Mouse (Mus musculus) neural tube, embryonic 12.5 days (tissue): ENCODE measurements around the gene Palld. TPM values are rescaled to one million over a fixed set of nuclear protein-coding genes. Genes with fewer than 3 reads are reported as not detected.

Experiments used
- ATAC-seq: fragments of 200-750 bp; cut with Nextera tagmentation; 2 replicates; pipeline ENCODE4 v1.8.0; 2017; ENCODE audit warnings: low read depth, mild to moderate bottlenecking, moderate TSS enrichment, moderate library complexity; ENCODE audit not compliant: low FRiP score
- H3K27ac ChIP-seq: fragments of 300-500 bp; sonication (generic); 2 replicates; pipeline ENCODE4 v1.5.1; 2016
- H3K27me3 ChIP-seq: fragments of 300-500 bp; sonication (generic); replicated peaks from 2 replicates; pipeline ENCODE4 v1.6.1; 2016; ENCODE audit warnings: mild to moderate bottlenecking
- H3K36me3 ChIP-seq: fragments of 300-500 bp; sonication (generic); 2 replicates; pipeline ENCODE4 v1.6.1; 2016; ENCODE audit warnings: mild to moderate bottlenecking
- H3K4me1 ChIP-seq: fragments of 300-500 bp; sonication (generic); 2 replicates; pipeline ENCODE4 v1.6.1; 2016
- H3K4me2 ChIP-seq: fragments of 300-500 bp; sonication (generic); replicated peaks from 2 replicates; pipeline ENCODE4 v1.6.1; 2016; ENCODE audit warnings: mild to moderate bottlenecking
- H3K4me3 ChIP-seq: fragments of 300-500 bp; sonication (generic); 2 replicates; pipeline ENCODE4 v1.5.1; 2016
- H3K9ac ChIP-seq: fragments of 300-500 bp; sonication (generic); 2 replicates; pipeline ENCODE4 v1.6.1; 2016; ENCODE audit warnings: mild to moderate bottlenecking
- H3K9me3 ChIP-seq: fragments of 300-500 bp; sonication (generic); 2 replicates; pipeline ENCODE4 v1.6.1; 2016; ENCODE audit warnings: mild to moderate bottlenecking
- WGBS: fragments of 180-500 bp; shearing (Covaris S2); methylation state at CpG from one replicate; pipeline ENCODE4 v1.1.7; 2016; 5-methylcytosine and 5-hydroxymethylcytosine counted together
- polyA plus RNA-seq: library from polyadenylated mRNA; unstranded; fragments of >200 nt; fragmentation: Nextera tagmentation; extraction: Ambion mirVana; gene quantifications from 2 replicates; pipeline ENCODE4 v1.2.1, GENCODE M21; 2016

Gene Palld
- polyA plus RNA-seq, 1 experiment from 2014 or later: 46.7 TPM

DNA sequence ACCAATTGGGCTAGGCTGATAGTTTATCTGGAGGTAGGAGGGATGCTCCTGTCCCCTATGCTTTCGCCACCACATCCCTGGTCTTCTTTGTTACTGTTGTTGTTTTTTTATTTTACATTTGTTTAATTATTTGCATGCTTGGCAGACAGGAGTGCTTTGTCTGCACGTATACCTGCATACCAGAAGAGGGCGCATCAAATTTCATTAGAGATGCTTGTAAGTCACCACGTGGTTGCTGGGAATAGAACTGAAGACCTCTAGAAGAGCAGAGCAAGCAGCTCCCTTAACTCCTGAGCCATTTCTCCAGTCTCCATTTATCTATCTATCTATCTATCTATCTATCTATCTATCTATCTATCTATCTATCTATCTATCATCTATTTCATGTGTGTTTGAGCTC, 166.4 kb downstream of the Palld start:
- H3K36me3 ChIP-seq: no peaks in the 10 kb centered on the region
- WGBS: 61% methylated on average over 4 of the region's 4 CpGs
- H3K9ac ChIP-seq: no peak overlapping the region
- no peak overlapping the region for H3K4me3 ChIP-seq
- no peaks in the 10 kb centered on the region for H3K27me3 ChIP-seq
- no peaks in the 10 kb centered on the region for H3K9me3 ChIP-seq
- H3K4me1 ChIP-seq: no peaks in the 10 kb centered on the region
- H3K4me2 ChIP-seq: no peak overlapping the region
- H3K27ac ChIP-seq: no peak overlapping the region
- ATAC-seq: no peak

DNA sequence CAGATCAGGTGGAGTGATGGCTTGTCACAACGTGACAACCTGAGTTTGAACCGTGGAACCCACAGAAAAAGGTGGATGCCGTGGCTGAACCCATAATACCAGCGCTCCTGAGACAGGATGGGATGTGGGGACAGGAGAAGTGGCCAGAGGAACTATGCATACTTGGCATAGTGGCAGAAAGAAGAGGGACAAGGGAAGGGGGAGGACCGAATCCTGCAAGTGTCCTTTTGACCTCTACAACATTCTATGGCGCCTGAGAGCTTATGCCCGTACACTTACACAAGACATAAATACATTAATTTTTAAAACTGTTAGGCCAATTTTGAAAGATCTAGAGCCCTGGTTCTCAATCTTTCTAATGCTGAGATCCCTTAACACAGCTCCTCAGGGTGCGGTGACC, 168.3 kb downstream of the Palld start:
- Histone ChIP-seq H3K4me2 (no peak overlapping the region), H3K27me3 (no peaks in the 10 kb centered on the region), H3K4me3 (no peak overlapping the region), H3K27ac (no peak overlapping the region), H3K36me3 (no peaks in the 10 kb centered on the region), H3K9ac (no peak overlapping the region), H3K9me3 (no peaks in the 10 kb centered on the region), H3K4me1 (no peaks in the 10 kb centered on the region)
- WGBS: 89% methylated on average over 8 of the region's 8 CpGs
- no peak for ATAC-seq

DNA sequence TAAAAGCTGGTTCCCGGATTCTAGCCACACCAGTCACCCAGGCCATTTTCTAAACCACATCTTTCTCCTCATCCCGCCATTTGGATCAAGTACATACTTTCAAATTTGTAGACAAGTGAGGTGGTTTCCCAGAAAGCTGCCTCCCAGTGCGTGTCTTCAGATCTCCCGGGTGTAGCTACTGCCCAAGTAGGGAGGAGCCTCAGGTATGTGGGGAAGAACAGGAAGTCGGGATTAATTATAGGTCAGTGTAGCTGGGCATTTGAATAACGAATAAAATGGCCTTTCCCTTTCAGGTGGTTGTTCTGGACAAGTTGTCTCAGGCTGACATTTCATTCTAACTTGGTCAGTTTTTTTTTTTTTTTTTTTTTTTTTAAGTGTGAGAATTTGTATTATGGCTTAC, 170.3 kb downstream of the Palld start:
- no peak overlapping the region for H3K27ac ChIP-seq
- no peak overlapping the region for H3K4me3 ChIP-seq
- 78% methylated on average over 6 of the region's 6 CpGs for WGBS
- no peaks in the 10 kb centered on the region for H3K4me1 ChIP-seq
- no peaks in the 10 kb centered on the region for H3K9me3 ChIP-seq
- H3K9ac ChIP-seq: no peak overlapping the region
- no peaks in the 10 kb centered on the region for H3K27me3 ChIP-seq
- H3K4me2 ChIP-seq: no peak overlapping the region
- ATAC-seq: no peak
- H3K36me3 ChIP-seq: no peaks in the 10 kb centered on the region

DNA sequence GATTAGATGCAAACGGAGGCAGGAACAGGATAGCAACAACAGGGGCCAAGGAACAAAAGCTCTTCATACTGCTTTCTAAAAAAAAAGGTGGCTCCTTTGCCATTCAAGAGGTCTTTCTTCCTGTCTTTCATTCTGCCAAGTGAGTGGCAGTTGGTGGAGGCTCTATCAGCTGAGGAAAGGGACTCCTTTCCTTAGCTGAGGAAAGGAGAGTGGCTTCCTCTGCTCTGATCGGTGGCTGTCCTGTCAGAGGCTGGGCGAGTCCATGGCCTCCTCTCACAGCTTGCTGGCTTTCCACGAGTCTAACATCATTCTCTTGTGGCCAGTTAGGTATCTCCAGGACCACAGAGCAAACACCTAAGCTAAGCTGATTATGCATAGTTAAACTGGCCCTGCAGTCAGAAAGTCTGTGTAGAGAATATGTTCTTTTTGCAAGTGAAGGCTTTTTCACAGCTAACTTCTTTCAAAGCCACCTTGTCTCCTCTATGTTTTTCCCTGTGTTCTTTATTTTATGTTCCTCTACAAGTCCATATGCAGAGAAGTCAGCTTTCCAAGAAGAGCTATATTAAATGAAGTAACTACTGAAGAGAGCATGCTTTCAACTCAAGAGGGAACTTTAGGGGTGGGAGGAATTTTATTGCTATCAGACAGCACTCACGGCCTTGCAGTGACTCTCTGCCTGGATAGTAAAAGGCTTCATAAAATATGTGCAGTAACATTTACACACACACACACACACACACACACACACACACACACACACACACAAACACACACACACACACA, 171.0 kb downstream of the Palld start:
- Histone ChIP-seq H3K27me3 (no peaks in the 10 kb centered on the region), H3K4me2 (no peak overlapping the region), H3K9me3 (no peaks in the 10 kb centered on the region), H3K4me1 (no peaks in the 10 kb centered on the region), H3K36me3 (no peaks in the 10 kb centered on the region), H3K9ac (no peak overlapping the region), H3K4me3 (no peak overlapping the region), H3K27ac (no peak overlapping the region)
- no peak for ATAC-seq
- 67% methylated on average over 5 of the region's 5 CpGs for WGBS

DNA sequence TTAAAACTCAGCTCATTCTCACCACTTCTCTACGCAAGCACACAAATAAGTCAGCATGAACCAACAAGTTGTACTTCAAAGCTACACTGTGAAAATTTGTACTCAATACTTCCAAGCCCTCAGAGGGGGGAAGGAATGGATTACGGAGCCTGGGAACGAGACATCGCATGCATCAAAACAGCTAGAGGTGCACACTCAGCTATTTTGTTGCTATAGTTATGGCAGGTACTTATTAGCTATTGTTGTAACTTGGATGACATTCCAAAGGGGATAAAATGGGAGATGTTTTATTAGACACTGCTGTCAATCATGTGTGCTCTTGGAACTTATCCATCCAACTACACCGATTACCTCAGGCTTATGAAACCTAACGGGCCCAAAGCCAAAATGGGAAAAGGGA, 171.8 kb downstream of the Palld start:
- no peak for ATAC-seq
- Histone ChIP-seq H3K4me1 (no peaks in the 10 kb centered on the region), H3K9ac (no peak overlapping the region), H3K4me2 (no peak overlapping the region), H3K27me3 (no peaks in the 10 kb centered on the region), H3K27ac (no peak overlapping the region), H3K9me3 (no peaks in the 10 kb centered on the region), H3K36me3 (no peaks in the 10 kb centered on the region), H3K4me3 (no peak overlapping the region)
- WGBS: 96% methylated on average over 6 of the region's 6 CpGs

DNA sequence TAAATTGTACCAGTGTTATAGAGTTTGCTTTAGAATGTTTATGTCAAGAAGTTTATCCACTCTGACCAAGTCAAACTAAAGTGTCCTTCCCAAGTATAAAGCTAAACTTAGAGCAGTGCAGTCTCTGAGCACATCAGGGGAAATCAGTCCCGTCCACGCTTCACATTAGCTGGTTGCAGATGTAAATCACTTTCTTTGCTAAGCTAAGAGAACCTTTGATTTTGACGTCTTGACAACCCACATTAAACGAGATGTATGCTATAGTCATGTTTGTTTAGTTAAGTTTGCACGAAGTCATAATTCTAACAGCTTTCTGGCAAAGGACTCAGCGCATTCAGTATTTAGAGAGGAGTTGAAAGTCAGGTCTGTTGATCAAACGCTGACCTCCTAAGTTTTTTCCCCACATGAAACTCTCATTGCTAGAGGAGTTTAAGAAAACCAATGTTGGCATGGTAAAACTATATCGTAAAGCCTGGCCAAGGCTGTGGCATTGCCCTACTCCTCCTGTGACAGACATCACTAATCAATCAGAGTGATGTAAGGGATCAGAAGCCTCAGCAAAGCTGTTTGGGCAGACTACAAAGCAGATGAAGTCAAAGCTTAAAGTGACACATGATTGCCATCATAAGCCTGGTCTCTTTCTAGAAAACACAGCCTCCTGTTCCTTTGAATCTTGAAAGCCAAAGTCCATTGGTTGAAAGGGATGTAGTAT, 177.0 kb downstream of the Palld start:
- Histone ChIP-seq H3K9me3 (no peaks in the 10 kb centered on the region), H3K27me3 (no peaks in the 10 kb centered on the region), H3K9ac (no peak overlapping the region), H3K4me3 (no peak overlapping the region), H3K36me3 (no peaks in the 10 kb centered on the region), H3K4me2 (no peak overlapping the region), H3K27ac (no peak overlapping the region), H3K4me1 (no peaks in the 10 kb centered on the region)
- no peak for ATAC-seq
- WGBS: 78% methylated on average over 8 of the region's 8 CpGs

DNA sequence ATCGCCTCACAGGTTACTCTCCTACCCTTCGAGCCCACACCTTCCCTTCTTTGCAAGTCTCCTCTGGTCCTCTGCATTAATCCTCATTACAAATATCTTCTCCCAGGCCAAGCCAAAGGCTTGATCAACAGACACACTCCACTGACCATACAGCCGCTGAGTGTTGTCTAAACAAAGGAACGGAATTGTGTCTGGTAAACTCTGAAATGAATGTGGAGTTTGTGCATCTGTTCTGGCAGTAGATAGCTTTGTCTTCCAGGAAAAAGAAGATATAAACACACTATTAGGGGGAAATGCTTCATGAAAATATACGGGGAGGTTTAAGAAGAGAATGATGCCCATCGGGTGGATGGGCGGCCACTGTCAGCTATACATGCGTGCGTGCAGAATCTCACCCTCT, 180.3 kb downstream of the Palld start:
- no peak for ATAC-seq
- Histone ChIP-seq H3K4me2 (no peak overlapping the region), H3K4me3 (no peak overlapping the region), H3K4me1 (no peaks in the 10 kb centered on the region), H3K27me3 (no peaks in the 10 kb centered on the region), H3K9me3 (no peaks in the 10 kb centered on the region), H3K36me3 (peaks cover 7% of the 10 kb centered on the region), H3K27ac (no peak overlapping the region), H3K9ac (no peak overlapping the region)
- WGBS: 91% methylated on average over 9 of the region's 9 CpGs

DNA sequence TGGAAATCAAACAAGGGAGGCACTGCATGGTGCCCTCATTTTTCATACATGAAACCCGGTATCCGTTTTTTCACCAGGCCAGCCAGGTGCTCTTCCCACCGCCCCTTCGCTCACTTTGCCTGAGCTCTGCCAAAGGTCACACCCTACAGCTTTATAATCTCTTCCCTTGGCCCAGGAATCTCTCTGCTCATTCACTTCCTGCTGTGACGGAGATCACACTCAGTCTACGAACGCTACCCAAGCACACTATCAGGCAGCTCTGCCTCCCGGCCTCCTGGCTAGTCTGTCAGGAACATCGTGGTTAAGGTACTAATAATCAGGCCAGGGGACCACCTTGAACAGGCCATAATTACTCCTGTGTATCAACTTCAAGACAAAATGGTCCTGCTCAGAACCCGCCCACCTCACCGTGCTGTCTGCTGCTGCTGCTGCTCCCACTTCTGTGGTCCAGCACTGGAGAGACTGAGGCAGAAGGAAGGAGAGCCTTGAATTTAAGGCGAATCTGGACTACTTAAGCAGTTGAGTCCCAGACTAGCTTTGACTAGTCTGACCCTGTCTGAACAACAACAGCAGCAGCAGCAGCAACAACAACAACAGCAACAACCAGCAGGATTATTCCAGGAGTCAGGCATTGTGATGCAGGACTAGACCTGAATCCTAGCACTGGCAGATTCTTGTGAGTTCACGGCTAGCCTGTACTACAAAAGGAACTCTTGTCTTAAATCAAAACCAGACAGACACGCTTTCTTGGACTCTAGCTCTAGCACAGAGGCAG, 187.0 kb downstream of the Palld start:
- H3K36me3 ChIP-seq: peaks cover 7% of the 10 kb centered on the region
- no peak overlapping the region for H3K4me2 ChIP-seq
- WGBS: 46% methylated on average over 14 of the region's 14 CpGs
- H3K4me3 ChIP-seq: no peak overlapping the region
- ATAC-seq: no peak
- no peaks in the 10 kb centered on the region for H3K9me3 ChIP-seq
- H3K4me1 ChIP-seq: no peaks in the 10 kb centered on the region
- H3K27me3 ChIP-seq: no peaks in the 10 kb centered on the region
- no peak overlapping the region for H3K9ac ChIP-seq
- H3K27ac ChIP-seq: no peak overlapping the region

DNA sequence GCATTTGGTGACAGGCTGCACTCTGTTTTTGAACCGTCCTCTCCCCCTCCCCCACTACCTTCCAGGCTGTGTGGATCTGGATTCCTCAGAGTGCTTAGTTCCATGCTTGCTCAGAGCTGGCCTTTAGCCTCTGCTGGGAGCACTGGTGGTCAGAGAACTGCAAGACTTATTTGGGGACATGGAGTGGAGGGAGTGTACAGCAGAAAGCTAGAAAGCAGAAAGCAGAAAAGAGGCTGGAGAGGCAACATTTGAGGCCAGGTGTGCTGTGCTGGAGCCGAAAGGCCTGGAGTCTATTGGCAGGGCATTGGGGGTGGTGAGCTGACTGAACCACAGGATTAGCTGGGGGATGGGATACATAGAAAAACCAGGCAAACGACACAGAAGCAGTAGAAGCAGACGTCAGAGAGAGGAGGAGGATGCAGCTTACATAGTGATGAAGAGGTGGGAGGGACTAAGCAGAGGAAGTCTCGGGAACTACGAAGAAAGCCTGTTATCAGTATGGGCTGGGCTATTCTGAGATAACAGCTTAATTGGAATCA, 188.1 kb downstream of the Palld start:
- H3K4me2 ChIP-seq: no peak overlapping the region
- no peaks in the 10 kb centered on the region for H3K9me3 ChIP-seq
- ATAC-seq: no peak
- no peak overlapping the region for H3K4me3 ChIP-seq
- no peaks in the 10 kb centered on the region for H3K4me1 ChIP-seq
- H3K9ac ChIP-seq: no peak overlapping the region
- peaks cover 7% of the 10 kb centered on the region for H3K36me3 ChIP-seq
- H3K27me3 ChIP-seq: no peaks in the 10 kb centered on the region
- H3K27ac ChIP-seq: no peak overlapping the region
- 45% methylated on average over 6 of the region's 6 CpGs for WGBS

DNA sequence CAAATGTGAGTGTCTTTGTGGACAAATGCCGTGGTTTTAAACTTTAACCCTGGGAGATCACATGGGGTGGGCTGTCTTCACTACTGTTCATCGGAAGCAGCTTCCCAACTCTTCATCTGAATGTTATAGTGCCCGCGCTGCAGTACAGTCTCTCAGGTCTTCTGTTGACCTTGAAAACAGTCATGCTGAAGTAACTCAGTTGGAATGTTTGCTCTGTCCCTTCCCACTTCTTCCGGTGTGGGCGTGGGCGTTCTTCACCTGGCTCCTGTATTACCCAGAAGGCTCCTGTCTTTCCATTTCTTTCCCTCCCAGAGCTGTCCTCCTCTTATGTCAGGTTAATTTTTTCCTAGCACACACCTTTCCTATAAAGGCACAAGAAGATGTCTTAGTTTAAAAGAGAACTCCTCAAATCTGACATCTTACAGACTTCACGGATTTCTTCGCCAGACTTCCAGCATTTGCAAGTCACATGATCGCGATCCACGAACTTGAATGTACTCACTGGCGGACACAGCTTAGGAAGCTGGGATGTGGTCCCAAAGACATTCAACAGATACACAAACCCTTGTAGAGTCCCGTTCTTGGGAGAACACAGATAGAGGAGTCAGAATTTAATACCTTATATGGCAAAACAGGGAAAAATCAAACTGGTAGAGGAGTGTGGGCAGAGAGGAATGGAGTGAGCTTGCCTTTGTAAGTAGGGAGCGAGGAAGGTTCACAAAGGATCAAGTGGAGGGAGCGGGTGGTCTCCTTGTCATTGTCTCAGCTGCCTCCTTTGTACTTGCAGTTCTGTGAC, 189.1 kb downstream of the Palld start:
- Histone ChIP-seq H3K4me3 (no peak overlapping the region), H3K4me1 (no peaks in the 10 kb centered on the region), H3K9ac (no peak overlapping the region), H3K27me3 (no peaks in the 10 kb centered on the region), H3K9me3 (no peaks in the 10 kb centered on the region), H3K27ac (no peak overlapping the region), H3K36me3 (peaks cover 3% of the 10 kb centered on the region), H3K4me2 (no peak overlapping the region)
- no peak for ATAC-seq
- 89% methylated on average over 16 of the region's 16 CpGs for WGBS

DNA sequence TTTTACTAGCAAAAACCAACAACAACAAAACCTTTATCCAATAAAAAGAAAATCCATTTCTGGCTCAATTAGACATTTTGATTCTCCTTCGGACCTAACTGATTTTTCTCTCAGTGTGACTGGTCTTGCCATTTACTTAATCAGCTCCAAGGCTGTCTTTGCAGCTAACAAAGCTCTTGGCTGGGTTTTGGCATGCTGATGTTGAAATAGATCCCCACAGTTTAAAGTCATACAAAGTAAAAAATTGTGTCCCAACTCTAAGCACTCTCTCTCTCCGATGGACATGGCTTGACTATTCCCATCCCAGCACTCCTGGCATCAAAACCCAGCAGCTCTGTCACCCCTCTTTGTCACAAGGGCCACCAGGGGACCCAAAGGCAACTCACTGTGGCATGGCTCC, 190.1 kb downstream of the Palld start:
- H3K9ac ChIP-seq: no peak overlapping the region
- no peak for ATAC-seq
- no peak overlapping the region for H3K4me2 ChIP-seq
- 92% methylated on average over 2 of the region's 2 CpGs for WGBS
- no peak overlapping the region for H3K4me3 ChIP-seq
- H3K9me3 ChIP-seq: no peaks in the 10 kb centered on the region
- no peaks in the 10 kb centered on the region for H3K36me3 ChIP-seq
- H3K4me1 ChIP-seq: no peaks in the 10 kb centered on the region
- no peaks in the 10 kb centered on the region for H3K27me3 ChIP-seq
- H3K27ac ChIP-seq: no peak overlapping the region
